Mouse (Mus musculus) heart, adult 8-10 months (tissue): ENCODE measurements around the gene Asxl1. TPM values are rescaled to one million over a fixed set of nuclear protein-coding genes. Genes with fewer than 3 reads are reported as not detected.

Experiments
- DNase-seq: peaks from one replicate; pipeline ENCODE4 v3.0.0; 2022; ENCODE audit warnings: low spot score
- total RNA-seq, 4 experiments: library from RNA; stranded (reverse); gene quantifications; 2 replicates each; pipeline ENCODE4 v1.2.4; 2022

Asxl1 gene
- total RNA-seq, 4 experiments from 2014 or later: 17.6 to 23.9 (median 22.1) TPM

DNA sequence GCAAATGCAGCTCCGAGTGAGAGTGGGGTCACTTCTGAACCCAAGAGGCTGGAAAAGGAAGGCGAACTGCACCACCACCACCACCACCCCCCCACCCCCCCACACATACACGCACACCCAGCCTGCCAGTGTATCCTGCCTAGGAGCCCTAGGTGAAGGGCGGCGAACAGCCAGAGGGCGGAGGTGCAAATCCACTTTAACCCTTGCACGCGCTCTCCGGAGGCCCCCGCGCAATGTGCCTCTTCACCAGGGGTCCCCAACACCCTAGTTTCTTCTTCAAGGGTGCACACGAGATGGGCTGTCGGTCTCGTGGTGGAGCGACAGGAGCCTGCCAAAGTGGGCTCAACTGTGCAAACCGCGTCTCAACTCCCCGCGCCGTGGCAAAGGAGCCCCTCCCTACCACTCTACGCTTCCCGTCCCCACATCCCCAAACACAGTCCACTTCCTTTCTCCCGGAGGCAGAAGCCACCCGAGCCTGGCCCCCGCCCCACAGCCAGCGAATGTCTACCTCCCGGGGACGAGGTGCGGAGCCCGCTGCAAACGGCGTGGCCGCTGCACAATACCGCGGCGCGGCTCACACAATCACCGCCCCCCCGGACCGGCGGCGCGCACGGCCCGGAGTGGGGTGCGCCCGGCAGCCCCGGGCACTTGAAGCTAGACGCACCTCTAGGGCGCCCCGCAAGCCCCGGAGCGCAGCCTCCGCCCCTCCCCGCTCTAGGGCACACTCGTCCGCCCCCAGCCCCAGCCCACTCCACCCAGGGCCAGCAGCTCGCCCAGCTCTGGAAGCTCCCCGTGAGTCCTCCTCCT lies 98.0 kb downstream of the Asxl1 start:
- peak; percentile 41 for DNase-seq

DNA sequence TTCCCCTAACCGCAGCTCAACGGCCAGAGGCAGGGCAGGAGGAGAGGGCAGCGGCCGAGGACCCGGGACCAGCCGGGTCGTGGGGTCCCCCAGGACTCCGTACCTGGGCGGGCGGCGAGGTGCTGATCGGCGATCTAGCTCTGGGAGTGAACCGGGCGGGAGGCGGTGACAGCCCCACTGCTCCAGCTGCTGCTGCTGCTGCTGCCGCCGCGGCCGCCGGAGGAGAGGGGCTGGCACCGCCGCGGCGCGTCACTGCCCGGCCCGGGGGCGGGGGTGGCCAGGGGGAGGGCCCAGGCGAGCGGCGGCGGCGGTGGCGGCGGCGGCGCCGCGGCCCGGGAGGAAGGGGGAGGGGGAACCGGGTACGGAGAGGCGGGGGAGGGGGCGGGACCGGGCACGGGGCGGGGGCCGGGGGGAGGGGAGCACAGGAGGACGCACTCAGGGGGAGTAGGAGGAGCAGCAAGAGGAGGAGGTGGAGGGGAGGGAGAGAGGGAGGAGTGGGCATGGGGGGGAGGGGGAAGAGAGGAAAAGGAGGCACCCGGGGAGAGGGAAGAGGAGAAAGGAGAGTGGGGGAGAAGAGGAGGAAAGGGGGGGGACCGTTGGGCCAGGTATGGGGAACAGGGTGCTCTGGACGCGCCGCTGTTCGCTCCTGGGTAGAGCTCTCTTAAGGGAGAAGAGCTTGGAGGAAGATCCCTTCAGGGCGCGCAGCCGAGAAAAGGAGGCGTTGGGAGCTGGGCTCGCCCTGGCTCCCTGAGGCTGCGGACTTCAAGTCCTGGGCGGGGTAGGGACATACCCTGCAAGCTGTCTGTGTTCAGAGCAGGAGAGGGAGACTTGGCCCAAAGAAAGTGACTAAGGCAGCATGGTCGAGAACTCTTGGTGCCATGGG lies 98.9 kb downstream of the Asxl1 start:
- peak; percentile 46 for DNase-seq

GRCm38 (mm10) chr2:153445137-153446016 lies 99.7 kb downstream of the Asxl1 start:
- DNase-seq: no peak

DNA sequence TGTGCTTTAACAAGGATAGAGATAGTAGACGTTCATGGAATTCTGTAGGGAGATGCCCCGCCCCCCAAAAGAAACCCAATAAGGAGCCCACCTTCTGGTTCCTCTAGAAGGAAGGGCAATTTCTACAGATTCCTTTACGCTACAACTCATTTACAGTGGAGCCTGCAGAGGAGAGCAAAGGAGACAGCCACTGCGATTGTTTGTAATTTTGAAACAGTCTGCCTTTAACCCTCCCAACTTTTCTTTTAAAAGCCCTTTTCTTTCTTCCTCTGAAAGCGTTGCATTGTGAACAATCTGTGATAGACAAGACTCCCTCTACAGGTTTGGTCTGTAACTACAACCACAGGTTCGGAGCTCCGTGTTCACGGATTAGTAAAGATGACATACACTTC lies 100.4 kb downstream of the Asxl1 start:
- peak; percentile 73 for DNase-seq

DNA sequence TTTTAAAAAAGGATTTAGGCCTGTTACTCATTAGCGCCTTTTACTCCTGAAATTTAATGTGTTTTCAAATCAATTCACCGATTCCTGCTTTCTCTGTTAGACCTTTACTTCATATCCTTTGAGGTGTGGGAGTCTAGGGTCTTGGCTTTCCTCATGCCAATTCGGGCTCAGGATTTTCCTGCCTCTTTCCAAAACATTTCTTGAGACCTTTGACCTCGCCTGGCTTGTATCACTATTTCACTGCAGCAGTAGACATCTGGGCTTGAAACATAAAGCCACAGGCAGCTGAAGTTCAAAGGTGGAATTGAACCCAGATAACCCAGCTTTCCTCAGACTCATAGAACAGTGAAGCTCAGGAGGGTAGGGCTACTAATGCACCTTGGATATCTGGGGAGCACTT lies 100.8 kb downstream of the Asxl1 start:
- no peak for DNase-seq

DNA sequence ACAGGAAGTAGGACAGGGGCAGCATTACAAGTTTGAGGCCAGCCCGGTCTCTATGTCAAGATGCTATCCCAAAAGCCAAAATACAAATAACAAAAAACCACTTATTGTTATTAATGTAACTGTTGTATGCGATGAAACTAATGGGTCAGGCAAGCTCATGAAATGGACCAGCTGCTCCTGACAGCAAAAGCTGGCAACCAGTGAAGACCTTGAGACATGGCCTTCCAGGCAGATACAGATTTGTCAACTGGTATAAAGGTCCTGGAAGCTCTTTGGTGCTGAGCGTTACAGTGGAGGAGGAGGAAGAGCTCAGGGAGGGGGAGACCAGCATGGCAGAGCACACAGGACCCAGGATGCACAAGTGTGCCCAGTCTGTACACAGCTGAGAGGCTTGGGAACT lies 102.1 kb downstream of the Asxl1 start:
- no peak for DNase-seq

DNA sequence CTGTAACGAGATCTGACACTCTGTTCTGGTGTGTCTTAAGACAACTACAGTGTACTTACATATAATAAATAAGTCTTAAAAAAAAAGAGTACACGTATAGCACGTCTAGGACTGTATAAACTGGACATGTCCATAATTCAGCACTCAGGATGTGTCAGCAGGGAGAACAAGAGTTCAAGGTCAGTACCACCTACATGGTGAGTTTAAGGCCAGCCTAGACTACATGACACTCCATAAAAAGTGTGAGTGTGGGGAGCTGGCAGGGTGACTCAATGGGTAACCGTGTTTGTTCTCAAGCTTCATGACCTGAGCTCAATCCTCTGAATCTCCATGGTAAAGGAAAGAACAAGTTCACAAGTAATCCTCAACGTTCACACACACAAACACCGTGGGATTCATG lies 102.9 kb downstream of the Asxl1 start:
- DNase-seq: no peak

Other genes starting within 250 kb of the Asxl1 start
- 1 to 10 TPM in 2 of 4 experiments, under 1 TPM in 2; 0.72 to 1.2 (median 0.95) TPM for gene Hck, start 237.4 kb upstream of the Asxl1 start, total RNA-seq
- gene Tm9sf4, start 184.5 kb upstream of the Asxl1 start, total RNA-seq: 10 to 100 TPM; 41.9 to 50.0 (median 45.1) TPM
- 1 to 10 TPM in 3 of 4 experiments, under 1 TPM in 1; 0.90 to 1.5 (median 1.0) TPM for gene Tspyl3, start 120.4 kb upstream of the Asxl1 start, total RNA-seq
- gene Plagl2, start 104.4 kb upstream of the Asxl1 start, total RNA-seq: 1 to 10 TPM; 3.6 to 4.3 (median 4.0) TPM
- 10 to 100 TPM; 10.6 to 14.9 (median 13.5) TPM for gene Pofut1, start 104.3 kb upstream of the Asxl1 start, total RNA-seq
- gene Kif3b, start 54.4 kb upstream of the Asxl1 start, total RNA-seq: 1 to 10 TPM; 6.4 to 9.3 (median 8.1) TPM
- not detected for gene 4930404H24Rik, start 147.0 kb downstream of the Asxl1 start, total RNA-seq
- gene Nol4l, start 184.1 kb downstream of the Asxl1 start, total RNA-seq: 1 to 10 TPM; 2.2 to 3.6 (median 3.0) TPM